Mouse (Mus musculus): Measurements from ENCODE around the gene Gipc3. TPM values are rescaled to one million over a fixed set of nuclear protein-coding genes. Genes with fewer than 3 reads are reported as not detected.
A peak's percentile ranks its signal among the peaks of the same experiment; 100 is the strongest.

The Gipc3 gene
- polyA plus RNA-seq, 1 experiment from 2014 or later = 0.07 TPM

DNA sequence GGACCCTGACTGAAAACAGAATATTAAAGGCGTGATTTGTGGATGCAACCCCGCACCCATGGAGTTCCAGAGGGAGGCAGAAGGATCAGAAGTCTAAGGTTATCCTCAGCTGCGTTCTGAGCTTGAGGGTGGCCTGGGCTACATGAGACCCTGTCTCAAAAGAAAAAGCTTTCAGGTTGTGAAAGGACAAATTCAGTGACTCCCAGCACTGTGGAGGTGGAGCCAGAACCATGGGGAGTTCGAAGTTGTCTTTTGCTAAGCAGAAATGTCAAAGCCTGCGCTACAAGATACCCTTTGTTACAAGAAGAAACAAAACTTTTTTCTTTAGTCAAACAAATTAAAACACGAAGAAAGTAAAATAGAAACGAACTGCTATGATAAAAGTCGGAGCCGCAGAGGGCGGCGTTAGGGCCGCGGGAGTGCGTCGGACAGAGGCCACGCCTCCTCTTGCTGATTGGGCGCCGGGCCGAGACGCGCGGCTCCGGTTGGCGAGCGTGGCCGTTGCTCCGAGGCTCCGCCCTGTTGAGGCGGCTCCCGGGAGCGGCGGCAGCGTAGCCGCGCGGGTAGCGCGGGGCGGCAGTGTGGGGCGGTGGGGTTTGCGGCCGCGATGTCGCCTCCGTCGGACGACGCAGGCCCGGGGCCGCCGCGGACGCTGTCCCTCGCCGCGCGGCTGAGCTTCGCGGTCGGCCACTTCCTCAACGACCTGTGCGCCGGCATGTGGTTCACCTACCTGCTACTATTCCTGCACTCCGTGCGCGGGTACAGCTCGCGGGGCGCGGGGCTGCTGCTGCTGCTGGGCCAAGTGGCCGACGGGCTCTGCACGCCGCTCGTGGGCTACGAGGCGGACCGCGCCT is 14.2 kb upstream of the Gipc3 start, which contains the start of gene Mfsd12:
Gene Mfsd12, plus strand, starts transcription at position 501 of the 854 bp plus-strand sequence.
- H3K27ac ChIP-seq = no peak within 1 kb of the TSS
- no peaks in the 10 kb centered on the region for H3K9me3 ChIP-seq (replicated peaks; ENCODE audit: low read length)
- peak within 1 kb of the TSS; percentile 64 for H3K4me3 ChIP-seq (replicated peaks; ENCODE audit: low read depth, low read length)
- H3K27me3 ChIP-seq (ENCODE audit: insufficient read depth, low read length) = no peaks in the 10 kb centered on the region
- DNase-seq (ENCODE audit: low spot score) = peak; percentile 91
- H3K9ac ChIP-seq (ENCODE audit: low read depth, low read length) = peak within 1 kb of the TSS; percentile 78
- TF ChIP-seq CTCF (IDR thresholded peaks at IDR 0.05; ENCODE audit: low read depth) = no peak
- WGBS = 2% methylated on average over 79 of the region's 79 CpGs
- peaks cover 16% of the 10 kb centered on the region; the same call in 1 of the 2 replicates for H3K4me1 ChIP-seq (replicated peaks; ENCODE audit: insufficient read depth, low read length)
- H3K4me2 ChIP-seq (ENCODE audit: low read length) = peak within 1 kb of the TSS; percentile 99
- no peaks in the 10 kb centered on the region for H3K36me3 ChIP-seq (ENCODE audit: insufficient read depth, low read length)
- ATAC-seq (replicated peaks; ENCODE audit: low FRiP score, low read depth) = peak; percentile 71

DNA sequence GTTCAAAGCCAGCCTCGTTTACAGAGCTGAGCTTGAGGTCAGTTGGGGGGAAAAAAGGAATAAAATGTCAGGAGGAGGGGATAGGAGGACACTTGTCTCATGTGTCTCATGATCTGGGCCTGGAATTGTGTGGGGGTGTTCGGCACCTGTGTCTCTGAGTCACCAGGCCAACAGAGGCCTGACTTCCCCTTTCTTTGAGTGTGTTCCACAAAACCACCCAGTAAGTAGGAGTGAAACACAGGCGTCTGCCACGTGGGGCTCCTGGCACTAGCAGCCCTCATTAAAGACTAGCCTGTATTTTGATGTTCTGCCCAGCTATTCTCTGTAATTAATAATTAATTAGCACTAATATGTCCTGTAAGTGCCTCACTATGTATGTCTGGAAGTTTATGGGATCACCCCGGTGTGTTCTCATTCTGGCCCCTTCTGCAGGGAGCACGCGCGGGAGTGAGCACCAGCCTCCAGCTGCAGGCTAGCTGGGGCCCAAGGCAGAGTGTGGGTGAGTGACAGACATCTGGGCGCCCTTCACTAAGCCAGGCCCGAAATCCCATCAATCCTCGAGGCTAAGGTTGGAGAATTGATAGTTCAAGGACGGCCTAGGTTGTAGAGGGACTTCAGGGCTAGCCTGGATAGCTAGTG is 13.4 kb upstream of the Gipc3 start:
- ATAC-seq (replicated peaks; ENCODE audit: low FRiP score, low read depth) = no peak
- no peak overlapping the region for H3K27ac ChIP-seq
- no peak overlapping the region; the same call in 1 of the 2 replicates for H3K4me3 ChIP-seq (replicated peaks; ENCODE audit: low read depth, low read length)

DNA sequence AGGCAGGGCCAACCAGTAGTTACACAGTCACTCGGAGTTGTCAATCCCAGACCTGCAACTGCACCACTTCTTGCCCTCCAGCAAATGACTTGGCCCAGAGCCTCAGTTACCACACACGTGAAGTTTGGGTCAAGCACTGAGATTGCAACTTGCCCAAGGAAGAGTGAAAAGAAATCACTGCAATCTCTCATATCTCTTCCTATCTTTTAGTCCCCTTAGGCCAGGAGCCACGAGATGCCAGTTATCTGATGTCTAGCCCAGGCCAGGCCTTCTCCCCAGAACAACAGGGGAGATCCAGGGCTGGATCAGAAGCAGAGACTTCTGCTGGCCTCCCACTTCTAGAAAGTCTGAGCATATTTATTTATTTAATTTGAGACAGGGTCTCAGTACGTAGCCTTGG is 12.5 kb upstream of the Gipc3 start:
- no peaks in the 10 kb centered on the region for H3K9me3 ChIP-seq (replicated peaks; ENCODE audit: low read length)
- H3K4me3 ChIP-seq (replicated peaks; ENCODE audit: low read depth, low read length) = no peak overlapping the region
- H3K27ac ChIP-seq = no peak overlapping the region
- peaks cover 16% of the 10 kb centered on the region; the same call in 1 of the 2 replicates for H3K4me1 ChIP-seq (replicated peaks; ENCODE audit: insufficient read depth, low read length)
- DNase-seq (ENCODE audit: low spot score) = no peak
- no peak overlapping the region for H3K9ac ChIP-seq (ENCODE audit: low read depth, low read length)
- no peaks in the 10 kb centered on the region for H3K36me3 ChIP-seq (ENCODE audit: insufficient read depth, low read length)
- WGBS = 85% methylated on average over 4 of the region's 4 CpGs
- no peak overlapping the region for H3K4me2 ChIP-seq (ENCODE audit: low read length)
- H3K27me3 ChIP-seq (ENCODE audit: insufficient read depth, low read length) = no peaks in the 10 kb centered on the region
- ATAC-seq (replicated peaks; ENCODE audit: low FRiP score, low read depth) = no peak
- TF ChIP-seq CTCF (IDR thresholded peaks at IDR 0.05; ENCODE audit: low read depth) = no peak

More for the DNA sequence above, 13.4 kb upstream of the Gipc3 start:
- no peak for DNase-seq (ENCODE audit: low spot score)
- no peak for TF ChIP-seq CTCF (IDR thresholded peaks at IDR 0.05; ENCODE audit: low read depth)
- Histone ChIP-seq H3K36me3 (ENCODE audit: insufficient read depth, low read length) (no peaks in the 10 kb centered on the region), H3K9ac (ENCODE audit: low read depth, low read length) (peak overlapping the region; percentile 36; the same call in 1 of the 2 replicates), H3K27me3 (ENCODE audit: insufficient read depth, low read length) (no peaks in the 10 kb centered on the region), H3K4me1 (replicated peaks; ENCODE audit: insufficient read depth, low read length) (peaks cover 16% of the 10 kb centered on the region; the same call in 1 of the 2 replicates), H3K9me3 (replicated peaks; ENCODE audit: low read length) (no peaks in the 10 kb centered on the region), H3K4me2 (ENCODE audit: low read length) (peak overlapping the region; percentile 99)
- 45% methylated on average over 12 of the region's 12 CpGs for WGBS

DNA sequence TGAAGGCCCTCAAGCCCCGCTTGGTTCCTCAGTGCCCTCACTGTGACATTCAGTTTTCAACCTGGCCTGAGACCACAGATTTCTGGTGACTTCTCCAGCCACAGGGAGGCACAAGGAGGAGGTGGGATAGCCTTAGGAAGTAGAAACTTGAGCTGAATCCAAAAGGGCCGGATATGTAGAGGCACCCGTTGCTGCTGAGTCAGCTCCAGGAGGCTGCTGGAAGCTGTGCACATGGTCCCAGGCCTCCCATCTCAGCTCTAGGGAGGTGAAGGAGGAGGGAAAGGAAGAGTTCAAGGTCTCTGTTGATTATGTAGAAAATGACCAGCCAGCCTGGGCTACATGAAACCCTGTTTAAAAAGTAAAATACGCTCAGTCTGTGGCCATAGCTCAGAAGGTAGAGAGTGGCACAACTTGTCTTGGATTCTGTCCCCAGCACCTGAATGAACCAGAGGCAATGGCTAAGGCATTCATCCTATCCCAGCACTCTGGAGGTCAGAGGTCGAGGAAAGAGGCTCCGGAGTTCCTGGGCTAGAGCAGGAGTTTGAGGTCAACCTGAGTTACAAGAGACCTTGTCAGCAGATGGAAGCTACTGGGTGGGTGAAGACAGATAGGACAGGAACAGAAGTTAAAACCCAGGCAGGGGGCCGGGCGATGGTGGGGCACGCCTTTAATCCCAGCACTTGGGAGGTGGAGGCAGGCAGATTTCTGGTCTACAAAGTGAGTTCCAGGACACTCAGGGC is 11.8 kb upstream of the Gipc3 start:
- Histone ChIP-seq H3K9ac (ENCODE audit: low read depth, low read length) (no peak overlapping the region), H3K4me2 (ENCODE audit: low read length) (no peak overlapping the region), H3K4me1 (replicated peaks; ENCODE audit: insufficient read depth, low read length) (peaks cover 16% of the 10 kb centered on the region; the same call in 1 of the 2 replicates), H3K4me3 (replicated peaks; ENCODE audit: low read depth, low read length) (no peak overlapping the region), H3K27ac (no peak overlapping the region), H3K9me3 (replicated peaks; ENCODE audit: low read length) (no peaks in the 10 kb centered on the region), H3K36me3 (ENCODE audit: insufficient read depth, low read length) (no peaks in the 10 kb centered on the region), H3K27me3 (ENCODE audit: insufficient read depth, low read length) (no peaks in the 10 kb centered on the region)
- no peak for TF ChIP-seq CTCF (IDR thresholded peaks at IDR 0.05; ENCODE audit: low read depth)
- DNase-seq (ENCODE audit: low spot score) (no peak), ATAC-seq (replicated peaks; ENCODE audit: low FRiP score, low read depth) (no peak)
- WGBS = 70% methylated on average over 9 of the region's 9 CpGs

DNA sequence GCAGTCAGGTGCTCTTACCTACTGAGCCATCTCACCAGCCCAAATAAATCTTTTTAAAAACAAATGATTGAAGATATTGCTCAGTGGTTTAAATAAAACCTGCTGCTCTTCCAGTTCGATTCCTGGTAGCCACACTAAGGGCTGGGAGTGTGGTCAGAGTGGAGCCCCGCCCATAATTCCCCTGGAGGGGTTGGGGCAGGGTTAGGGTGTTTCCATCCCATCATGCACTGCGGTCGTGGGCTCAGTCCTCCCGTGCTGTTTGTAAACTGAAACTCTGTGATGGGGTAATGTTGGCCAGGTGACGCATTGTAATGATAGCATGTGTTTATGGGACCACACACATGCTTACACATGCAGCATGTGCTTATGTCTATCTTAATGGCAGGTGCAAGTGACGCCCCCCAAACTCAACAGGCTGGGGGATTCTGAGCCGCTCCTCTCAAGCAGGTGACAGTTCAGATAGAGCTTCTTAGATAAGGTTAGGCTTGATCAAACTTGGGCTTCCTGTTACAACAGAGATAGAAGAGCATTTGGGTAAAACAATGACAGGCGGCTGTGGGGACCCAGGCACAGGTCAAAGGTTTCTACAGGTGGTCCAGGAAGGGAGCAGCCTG is 8.7 kb upstream of the Gipc3 start:
- ATAC-seq (replicated peaks; ENCODE audit: low FRiP score, low read depth) = no peak

More for the DNA sequence above, 8.7 kb upstream of the Gipc3 start:
- Histone ChIP-seq H3K9ac (ENCODE audit: low read depth, low read length) (no peak overlapping the region), H3K4me2 (ENCODE audit: low read length) (no peak overlapping the region), H3K27me3 (ENCODE audit: insufficient read depth, low read length) (no peaks in the 10 kb centered on the region), H3K4me1 (replicated peaks; ENCODE audit: insufficient read depth, low read length) (0 out of 2 replicates have a peak, but pooled peaks cover 16% of the 10 kb centered on the region), H3K9me3 (replicated peaks; ENCODE audit: low read length) (no peaks in the 10 kb centered on the region), H3K36me3 (ENCODE audit: insufficient read depth, low read length) (no peaks in the 10 kb centered on the region), H3K4me3 (replicated peaks; ENCODE audit: low read depth, low read length) (no peak overlapping the region), H3K27ac (no peak overlapping the region)
- WGBS = 26% methylated on average over 9 of the region's 9 CpGs
- no peak for TF ChIP-seq CTCF (IDR thresholded peaks at IDR 0.05; ENCODE audit: low read depth)
- DNase-seq (ENCODE audit: low spot score) = no peak
